Mouse (Mus musculus) liver, adult 10 weeks (tissue): ENCODE results near the gene Gpr34. TPM values are rescaled to one million over a fixed set of nuclear protein-coding genes. Genes with fewer than 3 reads are reported as not detected.

Source experiments
- polyA plus RNA-seq: library from polyadenylated mRNA; stranded (reverse); fragments of 350-450 nt; fragmentation: Illumina TruSeq; extraction: RNeasy Lipid Tissue Mini Kit (QIAGEN cat#74804); gene quantifications from one replicate; pipeline ENCODE4 v1.2.3, GENCODE M21; 2014; ENCODE audit warnings: low read depth, low replicate concordance

Gpr34 gene
- polyA plus RNA-seq: 0.48 TPM

GRCm38 (mm10) chrX:13631599-13632283, at the start of gene Gpr34:
Gpr34 (plus strand) TSS chrX:13632089.

GRCm38 (mm10) chrX:13661063-13661462, 29.2 kb downstream of the Gpr34 start, which contains the start of gene Gpr82:
Gpr82 (plus strand) TSS chrX:13661363.

Other genes with a start within 250 kb of the Gpr34 start
- gene Nyx, start 166.0 kb upstream of the Gpr34 start, polyA plus RNA-seq: not detected
- not detected for gene Gpr82, start 29.3 kb downstream of the Gpr34 start, polyA plus RNA-seq
- 15.4 TPM for gene Cask, start 219.3 kb downstream of the Gpr34 start, polyA plus RNA-seq